Mouse (Mus musculus) megakaryocyte, embryonic 14.5 days (primary cell): ENCODE data around the gene L3mbtl4.

Source experiments
- FLI1 ChIP-seq: IDR thresholded peaks from 2 replicates; pipeline ENCODE4 v1.6.1; 2012; ENCODE audit warnings: low read length, inconsistent platforms, mixed read lengths
- GATA1 ChIP-seq: IDR thresholded peaks from 3 replicates; pipeline ENCODE4 v1.6.1; 2012; ENCODE audit warnings: mixed read lengths, low read length, inconsistent platforms, borderline replicate concordance

GRCm38 (mm10) chr17:68450921-68451320, 177.3 kb downstream of the L3mbtl4 start:
- TF ChIP-seq GATA1 (no peak), FLI1 (no peak)
